Mouse (Mus musculus): ENCODE data around the gene Tat. TPM values are rescaled to one million over a fixed set of nuclear protein-coding genes. Genes with fewer than 3 reads are reported as not detected.

The Tat gene
- total RNA-seq (2021), result 1 to 10 TPM in 1 of 2 experiments, under 1 TPM in 1; 0.50 to 3.6 TPM
- long read RNA-seq, experiment 1, result 0 reads
- long read RNA-seq, experiment 2, partial matches to known transcripts, result 2 of 2 reads
- long read RNA-seq, experiment 2, other reads (novel, unspliced or antisense), result 0 of 2 reads

- no peak for DNase-seq
Measured at GRCm38 (mm10) chr8:109990224-109990623, at the start of gene Tat. Gene Tat (plus strand): TSS chr8:109990437.

- no peak for DNase-seq
Measured at GRCm38 (mm10) chr8:109941606-109942360, 48.5 kb upstream of the Tat start.

- DNase-seq, result no peak
Measured at GRCm38 (mm10) chr8:109945153-109945632, 45.0 kb upstream of the Tat start.

GRCm38 (mm10) chr8:109945694-109946093 lies 44.5 kb upstream of the Tat start:
- DNase-seq, result no peak

- DNase-seq, result no peak
Measured at GRCm38 (mm10) chr8:109946272-109946671, 44.0 kb upstream of the Tat start.

GRCm38 (mm10) chr8:109947447-109948284 lies 42.6 kb upstream of the Tat start:
- no peak for DNase-seq

- DNase-seq, result no peak
Measured at GRCm38 (mm10) chr8:109948285-109948564, 42.0 kb upstream of the Tat start.

GRCm38 (mm10) chr8:109952171-109952570 lies 38.1 kb upstream of the Tat start:
- DNase-seq, result no peak

- DNase-seq, result no peak
Measured at GRCm38 (mm10) chr8:109954486-109954948, 35.7 kb upstream of the Tat start.

- DNase-seq, result peak in 1 of 2 experiments; percentile 18
Measured at GRCm38 (mm10) chr8:109957167-109958028, 32.8 kb upstream of the Tat start.

GRCm38 (mm10) chr8:109958036-109958655 lies 32.1 kb upstream of the Tat start:
- DNase-seq, result peak in 1 of 2 experiments; percentile 23

GRCm38 (mm10) chr8:109959112-109959511 lies 31.1 kb upstream of the Tat start:
- DNase-seq, result no peak

- DNase-seq, result no peak
Measured at GRCm38 (mm10) chr8:109961693-109962367, 28.4 kb upstream of the Tat start, which contains the start of gene Marveld3. Gene Marveld3 (minus strand): TSS chr8:109962203.

GRCm38 (mm10) chr8:109962896-109963295 lies 27.3 kb upstream of the Tat start:
- DNase-seq, result no peak

GRCm38 (mm10) chr8:109963421-109963820 lies 26.8 kb upstream of the Tat start:
- no peak for DNase-seq

- no peak for DNase-seq
Measured at GRCm38 (mm10) chr8:109964106-109964505, 26.1 kb upstream of the Tat start.

- no peak for DNase-seq
Measured at GRCm38 (mm10) chr8:109968837-109969236, 21.4 kb upstream of the Tat start.

- peak in 1 of 2 experiments; percentile 36 for DNase-seq
Measured at GRCm38 (mm10) chr8:109970323-109970722, 19.9 kb upstream of the Tat start.

- DNase-seq, result no peak
Measured at GRCm38 (mm10) chr8:109972901-109973300, 17.3 kb upstream of the Tat start.

GRCm38 (mm10) chr8:109979339-109979738 lies 10.9 kb upstream of the Tat start:
- no peak for DNase-seq
